7 mouse cellular contexts compared by ENCODE assay signal in genomic region chr8:88570293-88570998, GRCm38 (mm10). TPM values are rescaled to one million over a fixed set of nuclear protein-coding genes. Genes with fewer than 3 reads are reported as not detected.
DNase-seq lines count a peak whose midpoint lies in the region; ATAC-seq and TF ChIP-seq lines count a peak whose summit lies in the region.

No protein-coding gene starts in this region.

- no peaks in the 10 kb centered on the region for H3K9me3 ChIP-seq in lung, postnatal 0 days (ENCODE audit: low read length)

- H3K9ac ChIP-seq in lung, postnatal 0 days (replicated peaks; ENCODE audit: low read depth), result no peak overlapping the region

- no peak overlapping the region for H3K27ac ChIP-seq in lung, postnatal 0 days (ENCODE audit: low read length)

- TF ChIP-seq POLR2A in lung, adult 2 months (IDR thresholded peaks at IDR 0.05; ENCODE audit: borderline replicate concordance, extremely low read depth, low read depth, low read length), result no peak
- TF ChIP-seq POLR2A in brain, embryonic 14.5 days (IDR thresholded peaks at IDR 0.05; ENCODE audit: borderline replicate concordance, extremely low read depth, insufficient read depth, insufficient read length, poor library complexity, severe bottlenecking), result no peak

- H3K4me2 ChIP-seq in lung, postnatal 0 days (replicated peaks; ENCODE audit: low read depth, low read length), result no peak overlapping the region

- peaks cover 71% of the 10 kb centered on the region for H3K4me1 ChIP-seq in lung, postnatal 0 days (ENCODE audit: insufficient read depth, low read depth, low read length)
- peaks cover 37% of the 10 kb centered on the region for H3K4me1 ChIP-seq in lung, adult 2 months (ENCODE audit: control insufficient read depth, insufficient read depth, low read length)

- TF ChIP-seq CTCF in lung, postnatal 0 days (IDR thresholded peaks at IDR 0.05), result no peak
- no peak for TF ChIP-seq CTCF in lung, adult 2 months (IDR thresholded peaks at IDR 0.05; ENCODE audit: insufficient read depth, low read length)
- TF ChIP-seq CTCF in brain, embryonic 14.5 days (IDR thresholded peaks at IDR 0.05; ENCODE audit: borderline replicate concordance, extremely low read depth, insufficient read depth, insufficient read length), result no peak

- no peak for TF ChIP-seq EP300 in lung, postnatal 0 days (IDR thresholded peaks at IDR 0.05)

- WGBS in lung, postnatal 0 days, result 30% methylated on average over 10 of the region's 10 CpGs
- 54% methylated on average over 10 of the region's 10 CpGs for WGBS in lung, adult 2 months

- H3K36me3 ChIP-seq in lung, postnatal 0 days (ENCODE audit: insufficient read depth, low read length), result 0 out of 2 replicates have a peak, but pooled peaks cover 8% of the 10 kb centered on the region

- ATAC-seq in lung, postnatal 0 days, result 0 out of 2 replicates have a peak, but pooled peaks have one; percentile 11
- ATAC-seq in hematopoietic stem cell, adult 5-6 weeks (replicated peaks in 1 of 2; ENCODE audit: insufficient read depth in 1 of 2, low FRiP score in 2 of 2, low TSS enrichment in 1 of 2, low read depth in 1 of 2, poor library complexity in 2 of 2, severe bottlenecking in 2 of 2), result peak; percentile 52 to 69; a peak in 3 of 4 replicates

- no peak overlapping the region for H3K4me3 ChIP-seq in lung, postnatal 0 days (ENCODE audit: low read depth, low read length)
- no peak overlapping the region for H3K4me3 ChIP-seq in lung, adult 2 months (replicated peaks; ENCODE audit: extremely low read depth, low read depth, low read length)

- H3K27me3 ChIP-seq in lung, postnatal 0 days (replicated peaks; ENCODE audit: insufficient read depth, low read length), result no peaks in the 10 kb centered on the region

- peak; percentile 59 for DNase-seq in lung, postnatal 0 days (ENCODE audit: low spot score)
- no peak for DNase-seq in lung, adult 2 months
- peak; percentile 50 for DNase-seq in brain, embryonic 14.5 days (ENCODE audit: low read depth)
- DNase-seq in neural tube, embryonic 10.5 days (ENCODE audit: extremely low spot score, low spot score), result peak; percentile 49
- no peak for DNase-seq in urinary bladder, adult 18-20 months (ENCODE audit: low spot score in 2 of 2)
- DNase-seq in testis, postnatal 14 days (ENCODE audit: low spot score), result no peak

RNA-seq across cellular contexts. Expression of gene Nkd1, which starts 49.3 kb away (rescaled TPM):
- 113 and 123 TPM in 2 replicates for polyA plus RNA-seq in lung, postnatal 0 days (2015; fragmentation: Nextera tagmentation; extraction: Ambion mirVana)
- polyA plus RNA-seq in lung, adult 2 months (2012; rRNA removed), result 143 and 171 TPM in 2 replicates
- polyA plus RNA-seq in brain, embryonic 14.5 days (2012; rRNA removed), result 49.1 and 68.5 TPM in 2 replicates
- 1.1 TPM in 1 of 2 replicates, not detected in the other for total RNA-seq in hematopoietic stem cell, adult 5-6 weeks (2017)

Comparison
In these comparisons a context has a peak if more than half of its experiments do, and no peak if none do; other contexts are left out.
1. DNase-seq: peak in lung, postnatal 0 days (single experiment), brain, embryonic 14.5 days (single experiment) and neural tube, embryonic 10.5 days (single experiment); none in lung, adult 2 months (single experiment), urinary bladder, adult 18-20 months (0 of 2) and testis, postnatal 14 days (single experiment).